Mouse (Mus musculus) adrenal gland, postnatal 10 days (tissue): ENCODE results near the gene Gins3. TPM values are rescaled to one million over a fixed set of nuclear protein-coding genes. Genes with fewer than 3 reads are reported as not detected.

ENCODE experiments used
- total RNA-seq, 2 experiments: library from RNA; stranded (reverse); gene quantifications; 2 replicates each; pipeline ENCODE4 v1.2.3; 2021

The Gins3 gene
- total RNA-seq, 2 experiments from 2014 or later = 3.8 to 5.1 TPM

Other genes starting within 250 kb of the Gins3 start
- 10 to 100 TPM; 48.4 to 57.7 TPM for gene Cfap20, start 198.6 kb upstream of the Gins3 start, total RNA-seq
- 10 to 100 TPM; 68.8 to 70.0 TPM for gene Csnk2a2, start 143.4 kb upstream of the Gins3 start, total RNA-seq
- 1 to 10 TPM in 1 of 2 experiments, under 1 TPM in 1; 0.76 to 1.2 TPM for gene Ccdc113, start 99.4 kb upstream of the Gins3 start, total RNA-seq
- not detected for gene Prss54, start 57.1 kb upstream of the Gins3 start, total RNA-seq
- 10 to 100 TPM; 23.4 to 46.3 TPM for gene Ndrg4, start 43.5 kb downstream of the Gins3 start, total RNA-seq
- gene Setd6, start 82.4 kb downstream of the Gins3 start, total RNA-seq = 10 to 100 TPM; 19.1 to 23.2 TPM
- gene Cnot1, start 174.0 kb downstream of the Gins3 start, total RNA-seq = 100 to 1,000 TPM; 120 to 163 TPM
- 100 to 1,000 TPM; 154 to 168 TPM for gene Sap18b, start 191.9 kb downstream of the Gins3 start, total RNA-seq
- gene Slc38a7, start 220.1 kb downstream of the Gins3 start, total RNA-seq = 10 to 100 TPM; 12.9 to 15.5 TPM